Mouse (Mus musculus) neutrophil, adult 5-6 weeks (primary cell): ENCODE results near the gene Pdcd2l. TPM values are rescaled to one million over a fixed set of nuclear protein-coding genes. Genes with fewer than 3 reads are reported as not detected.

Source experiments
- ATAC-seq: fragments of 151-379, 151-347 bp; 2 replicates; pipeline ENCODE4 v1.8.0; 2017; ENCODE audit warnings: mild to moderate bottlenecking, moderate TSS enrichment; ENCODE audit not compliant: insufficient number of reproducible peaks, poor library complexity, low FRiP score, severe bottlenecking; ENCODE audit errors: extremely low read depth
- total RNA-seq: library from RNA; stranded (forward); fragments of 200-1000 nt; gene quantifications from 2 replicates; pipeline ENCODE4 v1.2.3, GENCODE M21; 2017

Pdcd2l gene
- 35.7 and 36.0 TPM in 2 replicates for total RNA-seq

DNA sequence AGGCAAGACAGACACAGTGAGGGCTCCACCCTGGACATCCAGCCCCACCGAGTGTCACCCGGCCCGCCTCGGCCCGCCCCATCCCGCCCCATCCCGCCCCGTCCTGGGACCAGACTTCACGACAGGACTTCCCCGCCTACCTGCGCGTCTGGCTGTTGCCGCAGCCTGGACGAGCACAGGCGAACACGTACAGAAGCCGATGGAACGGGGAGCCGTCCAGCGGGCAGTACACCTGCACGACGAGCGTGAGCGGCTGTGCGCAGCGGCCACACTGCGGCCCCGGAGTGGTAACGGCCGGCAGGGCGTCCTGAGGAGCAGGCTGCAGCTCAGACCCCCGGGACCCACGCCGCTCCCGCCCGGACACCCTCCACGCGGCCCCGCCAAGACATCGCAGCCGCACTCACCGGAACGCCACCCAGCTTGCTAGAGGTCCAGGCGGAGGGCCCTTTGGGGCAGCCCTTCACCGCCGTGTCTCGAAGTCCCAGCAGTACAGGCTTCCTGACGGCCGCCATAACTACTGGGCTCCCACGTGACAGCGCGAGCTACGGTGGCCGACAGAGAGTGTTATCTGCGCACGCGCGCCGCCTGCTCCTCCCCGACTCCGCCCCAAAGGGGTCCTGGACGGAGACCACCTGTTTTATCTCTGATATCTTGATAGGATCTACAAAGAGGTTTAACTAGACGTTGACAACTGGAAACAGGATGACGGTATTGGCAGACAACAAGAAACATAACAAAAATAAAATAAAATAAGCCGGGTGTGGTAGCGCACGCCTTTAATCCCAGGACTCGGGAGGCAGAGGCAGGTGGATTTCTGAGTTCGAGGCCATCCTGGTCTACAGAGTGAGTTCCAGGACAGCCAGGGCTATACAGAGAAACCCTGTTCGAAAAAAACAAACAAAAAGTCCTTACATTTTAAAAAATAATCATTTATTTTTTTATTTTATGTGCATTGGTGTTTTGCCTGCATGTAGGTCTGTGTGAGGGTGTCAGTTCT, at the start of gene Pdcd2l:
Pdcd2l (minus strand) TSS at position 530 of the 997 bp plus-strand sequence.
- peak; percentile 74 for ATAC-seq

DNA sequence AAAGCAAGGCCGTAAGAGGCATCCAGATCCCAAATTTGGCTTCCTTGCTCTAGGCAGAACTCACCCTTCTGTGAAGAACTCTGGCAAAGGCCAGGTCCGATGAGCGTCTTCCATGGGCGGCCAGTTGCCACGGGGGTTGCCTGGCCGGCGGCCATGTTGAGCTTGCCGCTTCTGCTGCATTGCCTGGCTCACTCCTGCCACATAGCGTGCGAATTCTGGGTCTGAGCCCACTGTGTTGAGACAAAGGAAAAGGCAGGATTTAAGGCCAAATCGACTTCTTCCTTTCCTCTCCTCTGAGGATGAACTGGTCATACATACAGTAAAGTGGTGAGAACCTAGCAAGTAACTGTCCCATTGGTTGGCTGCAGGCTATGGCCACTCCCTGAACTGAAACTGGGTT, 45.7 kb upstream of the Pdcd2l start:
- no peak for ATAC-seq

DNA sequence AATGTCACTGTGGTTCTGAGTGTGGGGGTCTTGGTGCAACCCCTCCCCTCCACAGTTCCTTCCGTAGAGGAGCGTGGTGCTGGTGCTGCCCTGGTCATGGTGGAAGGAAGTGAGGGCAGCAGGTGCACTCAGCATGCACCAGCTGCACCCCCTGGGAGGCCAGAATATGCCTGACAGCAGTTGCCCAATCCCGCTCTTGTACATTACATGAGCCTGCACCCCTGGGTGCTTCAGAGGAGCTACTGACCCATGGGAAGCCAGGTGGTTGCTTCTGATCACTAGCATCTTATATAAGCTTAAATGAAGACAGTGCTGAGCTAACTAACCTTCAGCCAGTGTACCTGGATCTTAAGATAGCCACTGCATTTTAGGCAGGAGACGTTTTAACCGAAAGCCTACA, 41.6 kb upstream of the Pdcd2l start:
- no peak for ATAC-seq

DNA sequence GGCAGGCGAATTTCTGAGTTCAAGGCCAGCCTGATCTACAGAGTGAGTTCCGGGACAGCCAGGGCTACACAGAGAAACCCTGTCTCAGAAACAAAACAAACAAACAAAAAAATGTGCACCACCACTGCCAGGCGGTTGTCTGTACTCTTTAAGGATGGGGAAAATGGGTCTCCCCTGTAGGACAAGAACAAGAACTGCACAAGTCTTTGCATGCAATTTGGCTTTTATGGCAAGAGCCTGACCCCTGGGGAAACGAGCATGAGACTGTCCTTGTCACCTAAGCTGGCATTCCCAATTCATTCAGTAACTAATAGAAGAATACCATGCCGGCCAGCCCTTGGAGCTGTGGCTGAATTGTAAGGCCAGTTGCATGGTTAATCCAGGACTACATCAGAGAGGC, 39.1 kb upstream of the Pdcd2l start:
- ATAC-seq = no peak

DNA sequence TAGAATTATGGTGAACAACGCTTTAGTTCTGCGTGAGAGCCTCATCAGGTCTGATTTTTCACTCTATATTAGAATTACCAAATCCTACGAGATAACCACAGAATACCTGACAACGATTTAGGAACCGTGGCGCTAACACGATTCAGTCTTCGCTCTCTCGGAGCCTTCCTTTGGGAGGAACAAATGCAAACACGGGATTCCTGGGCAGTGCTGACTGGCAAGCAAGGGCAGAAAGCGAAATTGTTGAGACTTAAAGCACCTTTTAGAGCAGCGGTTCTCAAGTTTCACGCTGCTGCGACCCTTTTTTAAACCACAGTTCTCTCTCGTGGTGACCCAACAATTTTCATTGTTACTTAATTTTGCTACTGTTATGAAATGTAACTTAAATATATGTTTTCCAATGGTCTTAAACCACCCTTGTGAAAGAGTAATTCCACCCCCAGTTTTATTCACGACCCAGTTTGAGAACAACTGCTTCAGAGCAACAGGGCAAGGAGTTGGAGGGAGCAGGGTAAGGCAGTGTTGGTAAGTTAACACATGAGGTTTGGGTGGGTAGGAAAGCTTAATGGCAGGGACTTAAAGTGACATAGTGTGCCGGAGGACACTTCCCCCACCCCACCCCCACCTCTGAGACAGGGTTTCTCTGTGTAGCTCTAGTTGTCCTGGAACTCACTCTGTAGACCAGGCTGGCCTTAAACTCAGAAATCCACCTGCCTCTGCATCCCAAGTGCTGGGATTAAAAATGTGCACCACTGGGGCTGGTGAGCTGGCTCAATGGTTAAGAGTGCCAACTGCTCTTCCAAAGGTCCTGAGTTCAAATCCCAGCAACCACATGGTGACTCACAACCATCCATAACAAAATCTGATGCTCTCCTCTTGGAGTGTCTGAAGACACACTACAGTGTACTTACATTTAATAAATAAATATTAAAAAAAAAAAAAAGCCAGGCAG, 38.4 kb upstream of the Pdcd2l start:
- ATAC-seq = no peak

DNA sequence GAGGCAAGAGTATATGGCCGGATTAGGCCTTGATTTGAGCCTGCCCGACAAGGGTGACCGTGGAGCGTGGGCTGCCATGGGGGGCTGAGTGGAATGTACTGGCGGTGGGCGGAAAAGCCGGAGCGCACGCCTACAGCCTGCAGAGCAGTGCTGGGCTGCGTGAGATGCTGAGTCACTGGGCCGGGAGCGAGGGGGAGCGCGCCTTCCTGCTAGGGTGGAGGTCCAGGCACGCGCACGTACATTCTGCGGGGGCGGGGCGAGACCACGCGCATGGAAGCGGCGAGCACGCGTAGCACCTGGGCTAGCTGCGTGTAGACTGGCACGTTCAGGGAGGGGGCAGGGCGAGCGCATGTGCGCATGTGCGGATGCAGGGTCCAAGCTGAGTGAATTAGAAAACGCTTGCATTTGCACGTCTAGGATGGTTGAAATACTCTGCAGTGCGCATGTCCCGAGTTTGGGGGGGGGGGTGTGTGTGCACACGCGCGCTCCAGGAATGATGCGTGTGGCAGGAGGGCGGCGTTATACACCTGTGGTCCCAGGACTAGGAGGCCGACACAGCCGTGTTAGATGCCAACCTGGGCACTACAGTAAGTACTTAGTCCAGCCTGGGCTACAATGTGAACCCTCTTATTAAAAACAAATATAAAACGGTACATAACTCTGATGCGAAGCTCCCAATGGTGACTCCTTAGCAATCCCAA, 37.6 kb upstream of the Pdcd2l start:
- ATAC-seq = peak; percentile 84

DNA sequence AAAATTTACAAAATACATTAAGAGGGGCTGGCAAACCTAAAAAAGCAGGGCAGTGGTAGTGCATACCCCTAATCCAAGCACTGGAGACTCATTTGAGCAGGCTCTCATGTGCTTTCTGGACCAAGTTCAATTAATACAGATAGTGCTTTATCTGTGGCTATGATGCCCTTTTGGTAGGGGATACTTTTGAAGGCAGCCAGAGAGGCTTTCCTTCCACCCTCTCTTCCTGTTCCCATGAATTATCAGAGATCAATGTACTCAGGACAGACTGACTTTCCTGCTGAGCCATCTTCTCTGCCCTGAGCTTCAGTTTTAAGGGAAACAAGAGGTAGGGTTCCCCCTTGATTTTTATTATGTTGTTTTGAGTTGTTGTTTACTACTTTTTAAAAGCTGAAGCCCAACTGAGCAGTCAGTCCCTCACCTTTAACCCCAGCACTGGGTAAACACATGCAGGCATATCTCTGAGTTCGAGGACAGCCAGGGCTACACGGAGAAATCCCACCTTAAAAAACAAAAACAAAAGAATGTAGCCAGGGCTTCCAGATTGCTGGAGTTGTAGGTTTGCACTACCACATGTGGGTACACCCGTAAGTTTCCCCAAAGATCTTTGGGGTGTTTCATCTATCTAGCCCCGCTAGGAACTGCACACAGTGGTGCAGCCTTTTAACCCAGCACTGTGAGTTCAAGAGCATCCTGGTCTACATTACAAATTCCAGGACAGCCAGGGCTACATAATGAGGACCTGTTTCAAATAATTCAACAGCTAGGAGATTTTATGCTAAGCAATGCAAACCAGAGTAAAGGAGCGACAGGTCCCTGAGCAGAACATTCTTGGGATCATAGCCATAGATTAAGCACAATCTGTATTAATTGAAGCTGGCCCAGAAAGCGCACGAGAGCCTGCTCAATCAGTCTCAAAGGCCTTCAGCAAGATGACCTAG, 36.6 kb upstream of the Pdcd2l start:
- ATAC-seq = no peak

DNA sequence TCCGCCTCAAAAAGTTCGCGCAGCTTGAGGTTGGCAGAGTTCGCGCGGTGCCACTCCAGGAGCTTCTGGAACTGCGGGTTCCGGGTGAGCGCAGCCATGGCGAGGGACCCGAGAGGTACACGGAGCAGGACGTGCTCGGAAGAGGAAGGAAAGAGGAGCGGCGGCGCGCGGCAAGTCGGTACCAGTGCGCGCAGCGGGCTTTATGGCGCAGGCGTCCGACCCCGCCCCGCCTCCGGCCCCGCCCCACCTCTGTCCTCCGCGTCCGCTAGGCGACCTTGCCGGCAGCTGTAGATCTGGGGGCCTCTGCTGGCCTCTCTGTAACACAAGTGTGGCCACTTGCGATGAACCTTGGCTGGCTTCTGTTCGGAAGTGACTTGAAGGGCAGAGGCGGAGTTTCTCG, 33.7 kb upstream of the Pdcd2l start, which contains the start of gene Gpi1:
Gpi1 (minus strand) TSS at position 221 of the 400 bp plus-strand sequence.
- peak; percentile 69 for ATAC-seq

DNA sequence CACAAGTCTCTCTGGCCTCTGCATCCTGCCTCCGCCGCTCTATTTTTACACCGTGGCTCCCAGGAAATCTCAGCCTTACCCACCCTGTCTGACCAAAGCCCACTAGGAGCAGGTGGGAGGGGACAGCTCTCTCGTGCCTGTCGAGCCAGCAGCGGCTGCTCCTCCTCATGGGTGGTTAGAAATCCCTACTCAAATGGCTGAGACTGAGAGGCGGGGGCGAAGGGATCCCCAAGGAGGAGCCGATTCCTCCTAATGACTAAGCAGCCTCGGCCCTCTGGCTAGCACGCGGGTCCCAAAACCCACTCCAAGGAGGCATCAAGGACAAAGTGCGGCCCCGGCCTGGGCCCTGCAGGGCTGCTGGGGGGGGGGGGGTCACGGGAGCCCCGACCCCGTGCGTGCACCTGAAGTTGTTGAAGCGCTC, 33.2 kb upstream of the Pdcd2l start:
- no peak for ATAC-seq

DNA sequence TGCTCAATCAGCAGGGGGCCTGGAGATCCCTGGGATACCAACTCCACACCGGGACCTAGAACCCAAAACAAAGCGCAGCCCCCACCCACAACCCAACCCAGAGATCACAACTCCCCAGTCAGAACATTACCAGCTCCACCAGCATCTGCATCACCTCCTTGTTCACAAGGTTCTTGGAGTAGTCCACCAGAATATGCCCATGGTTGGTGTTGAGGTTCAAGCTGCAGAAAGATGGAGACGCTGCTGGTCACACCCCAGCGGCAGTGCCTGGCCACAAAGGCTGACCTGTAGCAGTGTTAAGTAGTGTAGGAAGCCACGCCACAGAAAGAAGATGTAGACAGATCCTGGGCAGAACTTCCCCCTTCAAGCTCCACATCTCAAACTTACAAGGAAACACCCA, 32.7 kb upstream of the Pdcd2l start:
- no peak for ATAC-seq

DNA sequence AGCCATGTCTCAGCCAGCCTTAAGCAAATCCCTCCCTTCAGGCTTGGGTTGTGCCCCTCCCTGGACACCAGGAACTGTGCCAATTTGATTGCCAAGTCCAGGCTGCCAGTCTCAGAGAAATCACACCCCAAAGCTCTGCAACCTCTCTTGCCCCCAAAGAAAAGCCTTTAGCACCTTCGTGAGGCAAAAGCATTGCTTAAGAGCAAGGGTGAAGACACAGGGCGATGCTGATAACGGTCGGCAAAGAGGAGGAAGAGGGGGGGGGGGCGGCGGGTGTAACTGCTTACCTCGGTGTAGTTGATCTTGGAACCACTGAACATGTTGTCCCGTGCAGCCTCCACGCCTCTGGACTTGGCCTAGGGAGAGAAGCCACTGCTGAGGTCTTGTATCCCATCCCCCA, 32.2 kb upstream of the Pdcd2l start:
- no peak for ATAC-seq

DNA sequence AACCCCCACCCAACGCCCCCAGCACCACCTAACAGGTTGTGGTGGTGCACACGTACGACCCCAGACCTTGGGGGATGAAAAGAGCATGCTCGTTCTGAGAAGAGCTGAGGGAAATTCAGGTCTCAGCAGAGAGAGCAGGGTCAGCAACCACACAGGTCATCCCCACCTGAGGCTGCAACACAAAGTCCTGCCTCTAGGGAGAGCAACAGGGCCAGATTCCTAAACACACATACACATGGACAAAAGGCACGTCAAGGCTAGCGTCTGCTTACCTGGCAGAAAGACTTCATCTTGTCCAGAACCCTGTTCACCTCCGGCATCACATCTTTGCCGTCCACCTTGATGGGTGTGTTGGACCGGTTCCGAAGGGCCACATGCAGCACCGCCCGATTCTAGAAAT, 30.4 kb upstream of the Pdcd2l start:
- ATAC-seq = no peak

DNA sequence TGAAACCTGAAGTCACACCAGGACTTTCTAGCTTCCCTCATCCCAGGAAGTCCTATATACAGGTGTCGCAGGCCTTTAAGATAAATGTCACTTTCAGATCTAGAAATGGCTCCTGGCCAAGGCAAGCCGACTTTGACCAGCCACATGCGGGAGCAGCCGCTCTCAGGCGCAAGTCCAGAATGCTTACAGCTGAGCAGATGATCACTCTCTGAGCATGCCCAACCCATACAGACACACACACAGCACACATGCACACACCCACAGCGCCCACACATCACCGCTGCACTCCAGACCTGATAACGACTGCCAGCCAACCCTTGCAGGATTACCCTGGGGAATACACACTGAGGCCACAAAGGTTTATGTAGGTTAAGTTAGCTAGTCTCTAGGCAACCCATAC, 29.6 kb upstream of the Pdcd2l start:
- no peak for ATAC-seq

DNA sequence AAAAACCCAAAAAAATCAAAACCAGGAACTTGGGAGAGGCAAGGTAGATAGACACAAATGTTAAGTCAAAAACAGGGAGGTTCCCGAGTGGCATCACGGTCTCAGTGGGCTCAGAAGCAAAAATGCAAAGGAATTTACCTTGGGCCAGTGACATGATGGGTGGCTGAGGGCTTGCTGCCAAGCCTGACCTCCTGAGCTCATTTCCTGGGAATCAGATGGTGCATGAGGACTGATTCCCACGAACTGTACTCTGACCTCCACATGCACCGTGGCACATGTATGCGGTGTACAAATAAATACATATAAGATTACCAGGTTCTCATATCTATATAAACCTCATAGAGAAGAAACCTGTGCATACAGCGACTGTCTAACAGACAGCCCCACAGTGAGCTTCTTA, 27.8 kb upstream of the Pdcd2l start:
- no peak for ATAC-seq

DNA sequence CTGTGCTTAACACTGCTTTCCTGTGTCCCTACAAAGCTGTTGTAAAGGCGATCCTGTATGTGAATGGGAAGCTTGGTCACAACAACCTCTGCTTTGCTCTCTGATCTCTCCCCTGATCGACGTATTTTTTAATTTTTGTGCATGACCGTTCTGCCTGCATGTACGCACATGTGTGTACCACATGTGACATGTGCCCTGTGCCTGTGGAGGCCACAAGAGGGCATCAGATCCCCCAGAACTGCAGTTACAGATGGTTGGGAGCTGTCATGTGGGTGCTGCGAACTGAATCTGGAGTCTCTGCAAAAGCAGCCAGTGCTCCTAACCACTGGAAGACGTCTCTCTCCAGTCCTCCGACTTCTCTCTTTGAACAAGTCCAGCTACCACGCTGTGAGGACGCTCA, 25.9 kb upstream of the Pdcd2l start:
- ATAC-seq = no peak

DNA sequence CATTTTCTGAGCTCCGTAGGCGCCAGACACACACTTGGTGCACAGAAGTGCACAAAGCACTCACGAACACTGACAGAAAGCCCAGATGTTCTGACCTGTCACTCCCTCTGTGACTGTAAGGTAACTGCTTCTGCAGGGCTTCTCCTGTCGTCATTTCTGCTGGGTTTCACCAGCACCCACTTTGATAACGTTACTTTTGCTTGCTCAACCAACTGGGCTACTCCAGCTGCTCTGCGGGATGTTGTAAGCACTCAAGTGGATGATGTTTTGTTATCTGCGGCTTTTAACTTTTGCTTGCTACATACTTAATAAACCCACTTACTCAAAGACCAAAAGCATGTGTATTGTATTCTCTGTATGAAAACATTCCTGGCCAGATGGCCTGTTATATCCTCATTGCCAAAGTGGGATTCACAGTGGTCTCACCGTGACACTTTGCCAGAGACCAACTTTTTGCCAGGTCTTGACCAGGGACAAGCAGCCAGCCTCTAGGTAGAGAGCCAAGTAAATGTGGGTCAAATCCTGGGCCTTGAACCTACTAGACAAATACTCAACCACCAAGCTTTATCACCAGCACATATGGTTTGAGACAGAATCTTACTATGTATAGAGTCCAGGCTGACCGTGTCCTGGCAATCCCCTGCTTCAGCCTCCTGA, 25.3 kb upstream of the Pdcd2l start:
- no peak for ATAC-seq

DNA sequence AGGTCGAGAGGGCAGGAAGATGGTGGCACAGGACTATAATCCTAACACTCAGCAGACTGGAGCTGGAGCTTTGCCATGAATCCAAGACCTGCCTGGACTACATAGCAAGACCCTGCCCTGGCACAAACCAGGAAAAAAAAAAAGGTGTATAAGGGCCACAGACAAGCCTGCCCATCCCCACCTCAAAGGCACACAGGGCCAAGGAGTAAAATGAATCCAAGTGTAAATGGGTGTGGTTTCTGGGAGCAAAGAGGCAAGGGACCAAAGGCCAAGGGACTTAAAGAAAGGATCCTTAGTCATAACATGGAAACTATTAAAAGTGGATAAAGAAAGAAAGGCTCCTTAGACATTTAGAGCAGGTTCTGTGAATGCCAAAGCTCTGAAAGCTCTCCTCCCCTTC, 22.0 kb upstream of the Pdcd2l start:
- ATAC-seq = no peak
